Mouse (Mus musculus) c-Kit-positive CD71-positive TER-119-negative erythroid progenitor cells, embryonic 14.5 days (primary cell): ENCODE data around the gene Actr1b.
"Not testable (repeated sequence)": the region's sequence is repeated elsewhere in the genome, so short reads cannot be mapped to it uniquely, and the experiment has no call there.

Experiments
- DNase-seq: peaks from one replicate; pipeline ENCODE4 v3.0.0-alpha.2; 2013; ENCODE audit warnings: low read depth

Gene Actr1b

DNA sequence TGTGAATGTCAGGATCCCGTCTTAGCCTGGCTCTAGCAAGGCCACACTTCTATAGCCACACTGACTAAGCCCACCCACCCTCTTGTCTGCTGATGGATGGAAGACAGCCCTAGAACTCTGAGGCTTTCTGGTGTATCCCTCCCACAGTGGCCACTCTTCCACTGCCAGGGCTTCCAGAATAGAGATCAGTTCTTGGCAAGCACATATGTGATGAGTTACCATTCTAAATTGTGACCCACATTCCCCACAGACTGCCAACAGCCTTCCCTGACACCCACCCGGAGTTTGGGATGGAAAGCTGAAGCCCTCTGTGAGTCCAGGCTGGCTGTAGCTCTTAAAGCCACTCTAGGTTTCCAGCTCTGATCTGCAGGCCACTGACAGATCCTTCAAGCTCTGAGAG, 7.1 kb downstream of the Actr1b start:
- no peak for DNase-seq

DNA sequence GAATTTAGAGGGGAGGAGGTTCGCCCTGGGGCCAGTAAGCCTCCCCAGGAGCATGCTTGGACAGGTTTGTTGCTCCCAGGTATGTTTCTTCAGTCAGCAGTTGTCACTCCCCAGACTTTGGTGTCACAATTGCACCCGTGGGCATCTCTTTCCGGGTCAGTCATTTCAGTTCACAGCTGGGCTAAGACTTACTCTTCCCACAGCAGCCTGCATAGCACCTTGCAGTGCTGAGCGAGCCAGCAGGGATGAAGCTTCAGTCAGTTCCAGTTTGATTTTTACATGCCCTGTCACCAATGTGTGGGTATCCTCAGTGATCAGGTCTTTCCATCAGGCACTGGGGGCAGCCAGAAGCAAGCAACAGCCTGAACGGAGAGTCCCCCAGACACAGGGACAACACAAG, 17.2 kb downstream of the Actr1b start:
- no peak for DNase-seq

DNA sequence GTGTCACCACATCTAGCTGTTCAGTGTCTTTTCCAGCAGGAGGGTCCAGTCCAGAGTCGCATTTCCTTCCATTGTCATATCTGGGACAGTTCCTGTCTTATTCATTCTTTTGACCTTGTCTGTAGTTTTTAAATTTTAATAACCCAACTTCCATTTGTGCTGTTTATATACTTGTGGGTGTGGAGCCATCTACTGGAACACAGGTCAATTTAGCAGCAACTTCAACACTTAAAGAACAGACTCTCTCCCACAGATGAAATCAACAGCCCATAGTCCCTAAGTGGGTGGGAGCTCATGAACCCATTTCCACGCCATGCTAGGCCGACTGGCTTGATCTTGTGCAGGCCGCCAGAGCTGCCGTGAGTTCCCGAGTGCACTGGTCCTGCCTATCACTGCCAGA, 17.8 kb downstream of the Actr1b start:
- no peak for DNase-seq

DNA sequence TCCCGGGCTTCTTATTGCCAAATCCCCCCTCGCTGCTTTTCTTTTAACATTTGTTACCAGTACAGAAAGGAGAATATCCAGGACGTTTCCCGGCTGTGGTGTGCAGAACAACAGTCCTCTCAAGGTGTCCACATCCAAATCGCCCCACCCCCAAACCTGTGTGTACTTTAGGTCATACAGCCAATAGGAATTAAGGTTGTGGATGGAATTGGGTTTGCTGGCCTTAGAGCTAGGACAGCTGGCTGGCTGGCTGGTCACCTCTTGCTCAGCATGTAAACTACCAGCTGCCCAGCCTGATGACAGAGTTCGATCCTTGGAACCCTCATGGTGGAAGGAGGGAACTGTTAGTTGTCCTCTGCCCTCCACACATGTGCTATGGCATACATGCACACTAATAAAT, 19.4 kb downstream of the Actr1b start:
- no peak for DNase-seq

DNA sequence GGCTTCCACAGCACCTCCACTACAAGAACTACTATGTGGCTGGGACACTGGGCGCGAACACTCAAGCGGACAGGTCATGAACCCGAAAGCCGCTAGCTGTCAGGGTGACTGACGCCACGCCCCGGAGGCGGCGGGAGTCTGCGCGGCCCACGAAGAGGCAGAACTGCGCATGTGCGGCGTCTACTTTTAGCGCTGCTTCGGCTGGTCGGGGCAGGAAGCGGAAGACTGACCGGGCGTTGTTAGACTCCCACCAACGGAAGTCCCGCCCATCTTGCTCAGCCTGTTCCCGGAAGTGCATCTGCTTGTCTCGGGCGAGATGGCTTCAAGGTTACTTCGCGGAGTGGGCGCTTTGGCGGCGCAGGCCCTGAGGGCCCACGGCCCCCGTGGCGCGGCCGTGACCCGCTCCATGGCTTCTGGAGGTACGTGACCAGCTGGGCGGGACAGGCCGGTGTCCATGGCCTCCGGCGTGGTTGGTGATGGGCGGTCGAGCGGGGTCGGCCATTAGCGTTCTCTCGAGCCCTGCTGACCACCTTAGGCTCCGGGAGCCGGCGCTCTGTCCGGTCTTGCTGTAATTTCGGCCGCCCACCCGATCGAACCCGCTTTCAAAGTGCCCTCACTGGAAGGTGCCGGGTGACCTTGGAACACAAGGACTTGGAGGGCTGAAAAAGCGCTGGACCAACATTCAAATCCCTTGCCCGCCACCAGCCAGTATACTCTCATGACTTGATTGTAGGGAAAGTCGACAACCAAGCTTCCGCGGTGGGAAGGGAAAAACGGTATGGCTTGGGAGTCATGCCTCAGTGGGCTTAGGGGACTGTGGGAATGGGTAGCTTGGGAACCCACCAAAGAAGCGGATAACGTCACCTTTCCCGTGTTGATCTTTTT, 22.7 kb downstream of the Actr1b start, which contains the start of gene Cox5b:
Gene Cox5b (plus strand): TSS at position 179 of the 885 bp plus-strand sequence.
- peak; percentile 98 for DNase-seq

DNA sequence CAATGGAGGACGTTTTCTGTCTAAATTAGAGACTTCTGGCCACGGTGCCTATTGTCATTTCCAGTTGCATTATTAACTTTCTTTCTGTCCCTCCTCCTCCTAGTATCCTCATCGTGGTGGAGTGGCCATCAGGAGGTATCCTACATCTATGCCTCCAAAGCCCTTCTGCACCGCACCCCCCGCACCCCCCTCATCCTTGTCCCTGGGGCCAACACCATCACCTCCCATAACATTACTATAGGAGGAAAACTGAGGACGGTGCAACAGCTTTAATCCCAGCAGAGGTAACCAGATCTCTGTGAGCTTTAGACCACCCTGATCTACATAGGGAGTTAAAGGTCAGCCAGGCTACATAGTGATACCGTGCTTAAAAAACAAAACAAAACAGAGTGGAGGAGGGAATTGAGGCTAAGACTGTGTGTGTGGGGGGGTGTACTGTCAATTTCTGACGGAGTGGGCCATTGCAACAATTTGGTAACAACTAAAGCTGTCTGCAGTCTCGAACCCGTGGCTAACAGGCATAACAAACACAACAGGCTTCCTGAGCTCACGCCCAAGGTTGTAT, 23.5 kb downstream of the Actr1b start:
- no peak for DNase-seq

DNA sequence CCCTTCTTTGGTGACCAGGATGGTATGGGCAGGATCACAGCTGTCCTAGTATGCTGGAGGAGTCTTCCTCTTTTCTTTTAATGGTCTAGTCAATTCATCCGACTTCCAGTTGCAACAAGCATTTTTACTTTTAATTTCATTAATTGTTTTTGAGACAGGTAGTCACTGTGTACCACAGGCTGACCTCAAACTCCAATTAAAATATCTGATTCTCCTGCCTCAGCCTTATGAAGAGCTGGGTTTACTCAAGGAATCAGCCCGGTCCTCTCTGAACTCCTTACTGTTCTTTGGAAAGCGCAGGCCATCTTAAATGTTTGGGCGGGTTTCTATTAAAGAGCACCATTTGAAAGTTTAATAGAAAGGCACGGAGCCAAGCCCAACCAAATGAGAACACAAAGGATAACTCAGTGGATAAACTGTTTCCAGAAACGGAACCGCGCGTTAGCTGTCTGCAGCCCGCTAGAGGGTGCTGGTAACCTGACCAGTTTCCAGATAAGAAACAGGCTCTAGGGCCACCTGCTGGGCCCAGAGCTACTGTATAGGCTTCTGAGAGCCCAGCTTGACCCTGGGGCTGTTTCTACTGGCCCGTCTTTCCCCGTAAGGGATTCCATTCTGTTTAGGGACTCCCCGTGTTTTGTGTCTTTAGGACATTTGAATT, 30.3 kb downstream of the Actr1b start:
- DNase-seq: peak; percentile 53

DNA sequence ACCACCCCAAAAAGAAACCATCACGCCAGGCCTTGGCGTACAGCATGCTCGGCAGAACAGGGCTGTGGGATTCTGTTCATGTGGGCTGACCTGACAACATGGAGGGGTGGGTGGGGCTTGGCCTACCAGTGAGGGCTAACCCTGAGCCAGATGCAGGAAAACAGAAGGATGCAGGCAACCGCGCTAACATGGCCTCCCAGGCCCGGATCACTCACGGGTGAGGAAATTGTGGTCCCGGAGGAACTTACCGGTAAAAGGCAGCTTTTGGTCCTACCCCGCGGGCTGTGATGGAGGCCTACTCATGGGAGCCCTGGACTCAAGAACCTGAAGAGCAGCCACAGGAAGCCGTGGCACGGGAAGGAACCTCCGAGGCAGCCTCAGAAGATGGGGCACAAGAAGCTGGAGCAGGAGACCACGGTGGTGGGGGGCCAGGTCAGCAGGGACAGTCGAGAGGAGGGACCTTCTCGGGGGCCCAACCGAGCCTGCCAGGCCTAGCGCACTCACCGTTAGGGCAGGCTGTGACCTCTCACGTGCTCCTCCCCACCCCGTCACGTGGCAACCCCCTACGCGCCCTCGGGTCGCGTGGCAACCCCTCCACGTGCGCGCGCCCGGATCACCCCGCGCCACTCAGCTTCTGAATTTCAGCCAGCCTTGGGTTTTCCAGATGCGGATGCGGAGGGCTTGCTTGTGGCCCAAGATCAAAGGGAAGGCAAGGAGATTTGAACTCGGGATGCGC, 31.4 kb downstream of the Actr1b start, which contains the start of gene Fam178b:
Gene Fam178b (minus strand): TSS at position 564 of the 736 bp plus-strand sequence.
- DNase-seq: no peak

DNA sequence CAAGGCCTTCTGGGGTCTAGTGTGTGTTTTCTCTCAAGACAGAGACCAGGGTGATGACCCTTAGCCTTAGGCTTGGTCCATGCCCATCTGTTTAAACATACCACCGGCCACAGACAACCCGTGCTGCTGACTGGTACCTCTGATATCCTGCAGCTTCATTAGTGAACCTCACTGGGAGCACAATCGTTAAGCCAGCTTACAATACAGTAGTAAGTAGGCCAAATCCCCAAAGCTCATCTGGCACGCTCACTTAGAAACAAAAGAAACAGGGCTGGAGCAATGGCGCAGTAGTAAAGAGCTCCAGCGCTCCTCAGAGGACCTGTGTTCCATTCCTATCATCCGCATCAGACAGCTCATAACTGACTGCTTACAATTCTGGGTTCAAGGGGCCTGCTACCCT, 33.3 kb downstream of the Actr1b start:
- DNase-seq: no peak

DNA sequence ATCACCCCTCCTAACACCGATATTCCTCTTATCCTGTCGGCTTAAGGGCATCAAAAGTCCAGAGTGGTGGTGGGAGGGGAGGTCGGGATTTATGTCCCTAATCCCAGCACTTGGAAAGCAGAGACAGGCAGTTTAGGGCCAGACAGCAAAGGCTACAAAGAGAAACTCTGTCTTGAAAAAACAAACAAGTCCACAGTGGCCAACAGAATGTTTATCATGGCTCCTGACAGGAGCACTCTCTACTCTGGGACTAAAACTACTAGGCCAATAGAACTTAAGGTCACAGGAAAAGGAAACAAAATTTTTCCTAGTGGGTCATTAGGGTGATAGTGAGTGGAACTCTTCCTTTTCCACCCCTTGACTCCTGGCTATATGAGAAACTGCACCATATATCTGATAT, 39.3 kb downstream of the Actr1b start:
- no peak for DNase-seq

DNA sequence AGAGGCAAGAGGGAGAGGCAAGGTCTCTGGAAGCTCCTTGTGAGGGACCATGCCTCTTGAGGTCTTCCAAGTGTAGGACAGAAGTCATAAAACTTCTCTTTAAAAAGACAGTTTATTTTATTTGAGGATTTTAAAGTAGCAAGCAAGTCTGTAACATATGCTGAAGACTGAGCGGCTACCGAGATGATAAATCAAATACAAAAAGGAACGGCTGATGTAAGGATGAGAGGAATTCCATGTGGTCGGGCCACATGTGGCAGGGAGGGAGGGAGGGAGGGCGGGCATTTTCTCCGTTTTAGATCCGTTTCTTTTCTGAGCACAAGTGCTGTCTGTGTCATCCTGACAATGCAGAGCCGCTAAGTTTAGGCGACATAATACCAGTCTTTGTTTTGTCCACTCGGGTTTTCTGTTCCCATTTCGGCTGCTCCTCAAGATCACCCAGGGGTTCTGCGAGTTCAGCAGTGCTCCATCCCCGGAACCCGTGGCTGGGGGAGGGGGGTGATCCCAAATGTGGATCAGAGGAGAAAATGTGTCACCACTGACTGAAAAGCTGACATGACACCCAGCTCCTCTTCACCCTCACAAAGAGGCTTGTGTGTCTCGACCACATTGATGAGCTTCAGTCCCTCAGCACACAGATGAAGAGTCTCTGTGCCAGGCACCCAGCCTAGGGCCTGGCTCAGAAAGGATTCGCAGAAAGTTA, 41.4 kb downstream of the Actr1b start:
- DNase-seq: no peak

DNA sequence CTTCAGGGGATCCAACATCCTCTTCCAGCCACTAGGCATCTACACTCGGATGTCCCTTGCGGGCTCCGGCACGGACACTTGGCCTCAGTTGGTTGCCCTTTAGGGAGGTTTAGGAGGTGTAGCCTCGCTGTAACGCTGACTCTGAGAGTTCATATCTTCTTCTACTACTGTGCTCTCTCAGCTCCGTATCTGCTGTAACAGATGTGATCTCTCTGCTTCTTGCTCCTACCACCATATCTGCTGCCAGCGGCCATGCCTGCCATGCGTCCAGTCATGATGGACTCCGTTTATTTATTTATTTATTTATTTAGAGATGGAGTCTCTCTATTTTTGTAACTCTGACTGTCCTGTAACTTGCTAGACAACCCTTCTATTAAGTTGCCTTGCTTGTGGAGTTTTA, 43.0 kb downstream of the Actr1b start:
- DNase-seq: no peak

DNA sequence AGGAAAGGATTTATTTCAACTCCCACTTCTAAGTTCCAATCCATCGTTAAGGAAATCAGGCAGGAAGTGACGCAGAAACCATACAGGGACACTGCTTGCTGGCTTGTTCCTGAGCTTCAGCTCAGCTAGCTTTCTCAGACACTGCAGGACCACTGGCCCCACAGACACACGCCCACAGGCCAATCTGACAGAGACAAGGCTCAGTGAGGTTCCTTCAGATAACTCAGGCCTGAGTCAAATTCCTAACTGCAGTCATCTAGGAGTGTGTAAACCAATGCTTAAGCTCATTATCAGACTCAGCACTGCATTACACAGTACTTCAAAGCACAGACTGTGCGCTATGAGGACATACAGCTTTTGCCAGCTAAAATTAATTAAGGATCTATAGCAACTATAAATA, 44.0 kb downstream of the Actr1b start:
- peak; percentile 62 for DNase-seq

DNA sequence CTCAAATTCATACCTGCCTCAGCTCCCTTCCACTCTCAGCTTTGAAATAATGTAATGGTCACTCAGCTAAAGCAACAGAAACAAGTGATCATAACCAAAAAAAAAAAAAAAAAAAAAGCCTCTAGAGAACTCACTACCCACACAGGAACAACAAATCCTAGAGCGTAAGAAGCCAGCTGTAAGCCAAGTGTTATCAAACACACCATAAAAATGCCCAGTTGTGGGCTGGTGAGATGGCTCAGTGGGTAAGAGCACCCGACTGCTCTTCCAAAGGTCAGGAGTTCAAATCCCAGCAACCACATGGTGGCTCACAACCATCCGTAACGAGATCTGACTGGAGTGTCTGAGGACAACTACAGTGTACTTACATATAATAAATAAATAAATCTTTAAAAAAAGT, 46.2 kb downstream of the Actr1b start:
- not testable (repeated sequence) for DNase-seq

DNA sequence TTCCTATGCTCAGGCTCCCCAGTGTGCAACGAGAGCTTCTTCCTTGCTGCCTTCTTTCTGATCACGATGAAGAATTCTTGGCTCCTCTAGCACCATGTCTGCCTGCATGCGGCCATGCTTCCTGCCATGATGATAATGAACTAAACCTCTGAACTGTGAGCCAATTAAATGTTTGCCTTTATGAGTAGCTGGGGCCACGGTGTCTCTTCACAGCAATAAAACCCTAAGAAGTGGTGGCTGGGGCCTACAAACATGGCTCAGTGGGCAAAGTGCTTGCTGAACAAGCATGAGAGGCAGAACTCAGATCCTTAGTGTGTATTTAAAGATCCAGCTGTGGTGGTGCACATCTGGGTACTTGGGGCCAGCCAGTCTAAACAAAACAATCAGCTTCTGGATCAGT, 48.3 kb downstream of the Actr1b start:
- no peak for DNase-seq

DNA sequence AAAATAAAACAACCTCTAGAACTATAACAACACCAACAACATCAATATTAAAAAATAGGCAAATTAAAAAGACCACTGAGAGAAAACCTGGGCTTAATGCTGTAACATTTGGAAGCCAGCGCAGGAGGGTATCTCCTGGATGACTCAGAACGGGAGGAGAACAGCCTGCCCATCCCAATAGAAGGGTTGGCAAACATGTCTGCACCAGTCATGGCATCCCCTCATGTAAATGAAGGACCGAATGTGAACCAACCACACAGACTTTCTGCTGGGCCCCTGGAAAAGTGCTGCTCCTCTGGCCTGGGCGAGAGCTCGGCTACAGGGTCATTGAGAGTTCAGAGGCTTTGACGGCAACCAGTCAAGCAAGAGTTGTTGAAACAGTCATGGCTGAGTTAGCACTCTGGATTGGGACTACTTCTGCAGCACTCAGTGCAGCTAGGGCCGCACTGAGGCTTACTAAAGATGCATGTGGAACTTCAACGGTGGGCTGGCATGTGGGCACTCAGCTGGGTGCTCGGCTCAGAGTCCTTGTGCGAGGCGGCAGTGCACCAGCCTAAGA, 49.0 kb downstream of the Actr1b start:
- no peak for DNase-seq

DNA sequence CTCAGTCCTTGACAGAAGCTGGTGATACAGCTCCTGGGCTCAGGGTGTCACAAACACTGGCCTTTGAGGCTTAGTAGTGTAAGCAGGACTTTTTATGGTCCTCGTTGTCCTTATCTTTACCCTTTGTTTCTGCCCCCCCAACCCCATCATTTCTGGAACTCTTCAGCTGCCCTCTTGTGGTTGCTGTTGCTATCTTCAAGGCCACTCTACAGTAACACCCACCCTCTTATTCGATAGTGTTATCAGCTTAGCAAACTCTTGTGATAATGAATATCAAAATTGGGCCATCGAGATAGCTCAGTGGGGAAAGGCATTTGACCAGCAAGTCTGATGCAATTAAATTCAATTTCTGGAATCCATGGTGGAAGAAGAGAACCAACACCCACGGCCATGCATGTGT, 49.8 kb downstream of the Actr1b start:
- DNase-seq: no peak

DNA sequence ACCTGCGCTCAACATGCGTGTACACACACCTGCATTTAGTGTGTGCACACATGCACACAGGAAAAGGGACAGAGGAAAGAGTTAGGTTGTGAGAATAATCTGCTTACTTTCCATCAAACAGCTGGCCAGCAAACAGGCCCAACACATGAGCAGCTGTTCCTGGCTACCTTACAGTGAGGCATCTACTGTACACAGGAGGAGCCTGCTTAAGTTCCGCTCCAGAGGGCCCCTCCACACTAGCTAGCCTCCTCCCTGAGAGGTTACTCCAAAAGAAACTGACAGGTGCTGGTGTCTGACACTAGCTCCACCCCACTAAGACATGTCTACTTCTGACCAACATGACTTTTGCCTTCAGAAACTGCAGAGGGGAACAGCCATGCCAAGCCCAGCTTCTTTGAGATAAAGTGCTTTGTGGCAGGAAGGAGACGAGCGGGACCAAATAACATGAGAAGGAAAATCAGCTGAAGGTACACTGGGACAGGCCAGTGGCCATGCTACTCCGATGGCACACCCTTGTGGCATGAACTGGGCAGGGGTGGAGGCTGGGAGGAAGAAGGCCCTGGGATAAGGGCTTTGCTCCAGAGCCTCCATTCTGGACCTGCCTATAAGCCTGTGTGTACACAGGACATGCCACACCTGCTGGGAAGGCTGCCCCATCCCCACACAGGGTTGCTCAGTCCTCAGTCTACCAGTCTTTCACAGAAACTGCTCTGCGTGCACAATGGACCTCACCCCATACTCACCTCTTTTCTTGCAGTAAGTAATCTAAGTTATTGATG, 55.4 kb downstream of the Actr1b start:
- no peak for DNase-seq

DNA sequence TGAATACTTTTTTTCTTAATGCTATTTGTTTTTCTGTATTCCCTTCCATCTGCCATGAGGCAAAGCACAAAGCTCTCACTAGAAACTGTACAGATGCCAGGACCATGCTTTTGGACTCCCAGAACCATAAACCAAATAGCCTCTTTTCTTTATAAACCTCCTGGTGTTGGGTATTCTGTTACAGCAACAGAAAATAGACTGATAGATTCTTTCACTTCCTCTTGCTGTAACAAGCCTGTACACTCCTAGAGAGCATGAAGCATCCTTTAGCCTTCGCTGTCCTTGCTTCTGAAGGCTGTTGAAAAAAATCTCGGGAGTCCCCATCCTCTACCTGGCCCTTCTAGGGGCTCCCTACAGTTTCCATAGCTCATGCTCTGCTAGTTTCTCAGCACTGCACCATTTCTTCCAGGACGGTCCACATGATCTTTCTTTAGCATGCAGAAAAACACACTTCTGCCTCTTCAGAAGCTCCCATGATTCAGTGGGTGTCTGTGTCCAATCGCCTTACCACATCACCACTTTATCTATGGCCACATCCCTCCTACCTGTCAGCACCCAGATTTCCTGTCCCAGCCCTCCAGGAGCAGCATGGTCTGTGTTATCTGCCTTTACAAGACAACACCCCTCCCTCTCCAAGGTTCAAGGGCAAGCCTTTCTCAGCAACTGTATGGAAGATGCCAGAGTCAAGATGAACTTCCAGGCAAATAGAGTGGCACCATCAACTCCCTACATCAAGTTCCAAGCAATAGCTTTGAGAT, 56.4 kb downstream of the Actr1b start:
- no peak for DNase-seq

DNA sequence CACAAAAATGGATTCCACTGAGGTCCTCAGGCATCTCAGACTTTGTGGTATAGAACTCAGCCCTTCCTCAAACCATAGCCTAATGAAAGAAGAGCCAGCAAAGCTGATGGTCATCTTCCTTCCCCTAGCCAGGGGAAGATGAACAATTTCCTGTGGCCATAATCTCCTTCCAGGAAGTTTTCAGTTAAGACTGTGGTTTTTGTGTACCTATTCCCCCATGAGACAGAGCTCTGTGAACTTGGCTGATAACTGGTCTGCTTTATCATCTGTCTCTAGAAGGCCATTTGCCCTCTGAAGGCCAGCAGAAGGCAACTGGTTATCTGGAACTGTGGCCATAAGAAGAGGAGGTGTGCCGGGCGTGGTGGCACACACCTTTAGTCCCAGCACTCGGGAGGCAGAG, 58.0 kb downstream of the Actr1b start:
- DNase-seq: no peak
